Mouse (Mus musculus) erythroblast, embryonic 14.5 days (primary cell): ENCODE measurements around the gene Rgcc.

Source experiments
- GATA1 ChIP-seq: IDR thresholded peaks from 2 replicates; pipeline ENCODE4 v1.6.1; 2012; ENCODE audit warnings: low read length, inconsistent platforms, mixed read lengths
- TAL1 ChIP-seq: IDR thresholded peaks from 3 replicates; pipeline ENCODE4 v1.6.1; 2012; ENCODE audit warnings: low read length, inconsistent platforms, mixed read lengths

- TF ChIP-seq GATA1 (no peak), TAL1 (no peak)
These were observed 7.2 kb downstream of the Rgcc start for GRCm38 (mm10) chr14:79294051-79294814.
